Mouse (Mus musculus): ENCODE measurements around the gene Cfdp1. TPM values are rescaled to one million over a fixed set of nuclear protein-coding genes. Genes with fewer than 3 reads are reported as not detected.

The Cfdp1 gene
- polyA plus RNA-seq, 1 experiment, result 60.6 TPM

- Histone ChIP-seq H3K27ac (replicated peaks; ENCODE audit: low read depth, low read length) (no peak overlapping the region), H3K4me1 (ENCODE audit: control insufficient read depth, insufficient read depth, insufficient read length, low read length) (peaks cover 11% of the 10 kb centered on the region), H3K4me3 (ENCODE audit: insufficient read depth, low read depth, low read length) (no peak overlapping the region)
Measured at GRCm38 (mm10) chr8:111824334-111824733, 29.8 kb downstream of the Cfdp1 start.

GRCm38 (mm10) chr8:111821199-111821598 is 32.9 kb downstream of the Cfdp1 start:
- Histone ChIP-seq H3K4me1 (ENCODE audit: control insufficient read depth, insufficient read depth, insufficient read length, low read length) (peaks cover 10% of the 10 kb centered on the region), H3K4me3 (ENCODE audit: insufficient read depth, low read depth, low read length) (no peak overlapping the region), H3K27ac (replicated peaks; ENCODE audit: low read depth, low read length) (peak overlapping the region; percentile 85)

- Histone ChIP-seq H3K4me3 (ENCODE audit: insufficient read depth, low read depth, low read length) (no peak overlapping the region), H3K27ac (replicated peaks; ENCODE audit: low read depth, low read length) (peak overlapping the region; percentile 85), H3K4me1 (ENCODE audit: control insufficient read depth, insufficient read depth, insufficient read length, low read length) (peaks cover 10% of the 10 kb centered on the region)
Measured at GRCm38 (mm10) chr8:111820691-111821090, 33.4 kb downstream of the Cfdp1 start.

GRCm38 (mm10) chr8:111820018-111820417 is 34.1 kb downstream of the Cfdp1 start:
- Histone ChIP-seq H3K4me1 (ENCODE audit: control insufficient read depth, insufficient read depth, insufficient read length, low read length) (peaks cover 10% of the 10 kb centered on the region), H3K4me3 (ENCODE audit: insufficient read depth, low read depth, low read length) (no peak overlapping the region), H3K27ac (replicated peaks; ENCODE audit: low read depth, low read length) (peak overlapping the region; percentile 85)

GRCm38 (mm10) chr8:111818556-111818955 is 35.5 kb downstream of the Cfdp1 start:
- Histone ChIP-seq H3K27ac (replicated peaks; ENCODE audit: low read depth, low read length) (peak overlapping the region; percentile 62), H3K4me1 (ENCODE audit: control insufficient read depth, insufficient read depth, insufficient read length, low read length) (peaks cover 10% of the 10 kb centered on the region), H3K4me3 (ENCODE audit: insufficient read depth, low read depth, low read length) (no peak overlapping the region)

- Histone ChIP-seq H3K4me1 (ENCODE audit: control insufficient read depth, insufficient read depth, insufficient read length, low read length) (peaks cover 3% of the 10 kb centered on the region; the same call in 1 of the 2 replicates), H3K27ac (replicated peaks; ENCODE audit: low read depth, low read length) (no peak overlapping the region), H3K4me3 (ENCODE audit: insufficient read depth, low read depth, low read length) (no peak overlapping the region)
Measured at GRCm38 (mm10) chr8:111815078-111815477, 39.0 kb downstream of the Cfdp1 start.

- H3K4me3 ChIP-seq (ENCODE audit: insufficient read depth, low read depth, low read length), result no peak overlapping the region
- peaks cover 3% of the 10 kb centered on the region; the same call in 1 of the 2 replicates for H3K4me1 ChIP-seq (ENCODE audit: control insufficient read depth, insufficient read depth, insufficient read length, low read length)
- no peak overlapping the region for H3K27ac ChIP-seq (replicated peaks; ENCODE audit: low read depth, low read length)
Measured at GRCm38 (mm10) chr8:111813818-111814217, 40.3 kb downstream of the Cfdp1 start.

GRCm38 (mm10) chr8:111812835-111813234 is 41.3 kb downstream of the Cfdp1 start:
- H3K4me1 ChIP-seq (ENCODE audit: control insufficient read depth, insufficient read depth, insufficient read length, low read length), result no peaks in the 10 kb centered on the region
- no peak overlapping the region for H3K27ac ChIP-seq (replicated peaks; ENCODE audit: low read depth, low read length)
- H3K4me3 ChIP-seq (ENCODE audit: insufficient read depth, low read depth, low read length), result no peak overlapping the region

GRCm38 (mm10) chr8:111810656-111811336 is 43.3 kb downstream of the Cfdp1 start:
- no peaks in the 10 kb centered on the region for H3K4me1 ChIP-seq (ENCODE audit: control insufficient read depth, insufficient read depth, insufficient read length, low read length)
- H3K27ac ChIP-seq (replicated peaks; ENCODE audit: low read depth, low read length), result no peak overlapping the region

GRCm38 (mm10) chr8:111808891-111809622 is 45.0 kb downstream of the Cfdp1 start:
- Histone ChIP-seq H3K4me3 (ENCODE audit: insufficient read depth, low read depth, low read length) (no peak overlapping the region), H3K27ac (replicated peaks; ENCODE audit: low read depth, low read length) (no peak overlapping the region), H3K4me1 (ENCODE audit: control insufficient read depth, insufficient read depth, insufficient read length, low read length) (peaks cover 3% of the 10 kb centered on the region; the same call in 1 of the 2 replicates)

More at GRCm38 (mm10) chr8:111810656-111811336, 43.3 kb downstream of the Cfdp1 start:
- H3K4me3 ChIP-seq (ENCODE audit: insufficient read depth, low read depth, low read length), result no peak overlapping the region

GRCm38 (mm10) chr8:111808006-111808405 is 46.1 kb downstream of the Cfdp1 start:
- Histone ChIP-seq H3K27ac (replicated peaks; ENCODE audit: low read depth, low read length) (no peak overlapping the region), H3K4me3 (ENCODE audit: insufficient read depth, low read depth, low read length) (no peak overlapping the region), H3K4me1 (ENCODE audit: control insufficient read depth, insufficient read depth, insufficient read length, low read length) (peaks cover 12% of the 10 kb centered on the region)

GRCm38 (mm10) chr8:111803362-111803761 is 50.7 kb downstream of the Cfdp1 start:
- peak overlapping the region; percentile 72 for H3K27ac ChIP-seq (replicated peaks; ENCODE audit: low read depth, low read length)
- no peak overlapping the region for H3K4me3 ChIP-seq (ENCODE audit: insufficient read depth, low read depth, low read length)
- H3K4me1 ChIP-seq (ENCODE audit: control insufficient read depth, insufficient read depth, insufficient read length, low read length), result peaks cover 29% of the 10 kb centered on the region

- H3K27ac ChIP-seq (replicated peaks; ENCODE audit: low read depth, low read length), result peak overlapping the region; percentile 72
- H3K4me3 ChIP-seq (ENCODE audit: insufficient read depth, low read depth, low read length), result no peak overlapping the region
- H3K4me1 ChIP-seq (ENCODE audit: control insufficient read depth, insufficient read depth, insufficient read length, low read length), result peaks cover 29% of the 10 kb centered on the region
Measured at GRCm38 (mm10) chr8:111802256-111802655, 51.8 kb downstream of the Cfdp1 start.

GRCm38 (mm10) chr8:111801456-111801855 is 52.6 kb downstream of the Cfdp1 start:
- no peak overlapping the region for H3K4me3 ChIP-seq (ENCODE audit: insufficient read depth, low read depth, low read length)
- peaks cover 29% of the 10 kb centered on the region for H3K4me1 ChIP-seq (ENCODE audit: control insufficient read depth, insufficient read depth, insufficient read length, low read length)
- H3K27ac ChIP-seq (replicated peaks; ENCODE audit: low read depth, low read length), result peak overlapping the region; percentile 72

GRCm38 (mm10) chr8:111796528-111796927 is 57.6 kb downstream of the Cfdp1 start:
- H3K27ac ChIP-seq (replicated peaks; ENCODE audit: low read depth, low read length), result no peak overlapping the region
- peaks cover 15% of the 10 kb centered on the region for H3K4me1 ChIP-seq (ENCODE audit: control insufficient read depth, insufficient read depth, insufficient read length, low read length)
- H3K4me3 ChIP-seq (ENCODE audit: insufficient read depth, low read depth, low read length), result no peak overlapping the region

Measured in brown adipose tissue, adult 24 weeks (tissue).